Mouse (Mus musculus) layer of hippocampus, adult 8-10 months (tissue): ENCODE results near the gene Dok5. TPM values are rescaled to one million over a fixed set of nuclear protein-coding genes. Genes with fewer than 3 reads are reported as not detected.

ENCODE experiments used
- DNase-seq, 2 experiments: peaks; one replicate each; pipeline ENCODE4 v3.0.0; 2022; ENCODE audit warnings: low spot score in 2 of 2
- total RNA-seq, 4 experiments: library from RNA; stranded (reverse); gene quantifications; 2 replicates each; pipeline ENCODE4 v1.2.4; 2022

Dok5 gene
- total RNA-seq, 4 experiments from 2014 or later, result 17.5 to 20.3 (median 17.8) TPM

- no peak for DNase-seq
Observed at GRCm38 (mm10) chr2:170857507-170857906, 125.9 kb downstream of the Dok5 start.

- no peak for DNase-seq
Observed at GRCm38 (mm10) chr2:170858640-170859039, 127.0 kb downstream of the Dok5 start.

- no peak for DNase-seq
Observed at GRCm38 (mm10) chr2:170860576-170860975, 129.0 kb downstream of the Dok5 start.

GRCm38 (mm10) chr2:170862799-170863198 is 131.2 kb downstream of the Dok5 start:
- no peak for DNase-seq

- DNase-seq, result no peak
Observed at GRCm38 (mm10) chr2:170863201-170863600, 131.6 kb downstream of the Dok5 start.

- no peak for DNase-seq
Observed at GRCm38 (mm10) chr2:170864043-170864442, 132.4 kb downstream of the Dok5 start.

GRCm38 (mm10) chr2:170864820-170865219 is 133.2 kb downstream of the Dok5 start:
- no peak for DNase-seq

GRCm38 (mm10) chr2:170870566-170870965 is 139.0 kb downstream of the Dok5 start:
- no peak for DNase-seq

- DNase-seq, result no peak
Observed at GRCm38 (mm10) chr2:170871469-170871868, 139.9 kb downstream of the Dok5 start.

- DNase-seq, result peak; percentile 52 to 85
Observed at GRCm38 (mm10) chr2:170873382-170873781, 141.8 kb downstream of the Dok5 start.

GRCm38 (mm10) chr2:170877515-170877914 is 145.9 kb downstream of the Dok5 start:
- DNase-seq, result peak; percentile 65 to 81

GRCm38 (mm10) chr2:170877936-170878335 is 146.3 kb downstream of the Dok5 start:
- no peak for DNase-seq

- no peak for DNase-seq
Observed at GRCm38 (mm10) chr2:170884209-170884801, 152.7 kb downstream of the Dok5 start.

- DNase-seq, result no peak
Observed at GRCm38 (mm10) chr2:170887984-170888383, 156.4 kb downstream of the Dok5 start.

- peak in 1 of 2 experiments; percentile 25 for DNase-seq
Observed at GRCm38 (mm10) chr2:170895096-170895495, 163.5 kb downstream of the Dok5 start.

- no peak for DNase-seq
Observed at GRCm38 (mm10) chr2:170902204-170903028, 170.8 kb downstream of the Dok5 start.

GRCm38 (mm10) chr2:170903029-170903306 is 171.4 kb downstream of the Dok5 start:
- DNase-seq, result no peak

GRCm38 (mm10) chr2:170903367-170903766 is 171.8 kb downstream of the Dok5 start:
- no peak for DNase-seq

- DNase-seq, result peak in 1 of 2 experiments; percentile 21
Observed at GRCm38 (mm10) chr2:170912589-170913223, 181.1 kb downstream of the Dok5 start.

- DNase-seq, result no peak
Observed at GRCm38 (mm10) chr2:170913863-170914262, 182.3 kb downstream of the Dok5 start.

GRCm38 (mm10) chr2:170915646-170916045 is 184.0 kb downstream of the Dok5 start:
- no peak for DNase-seq

- no peak for DNase-seq
Observed at GRCm38 (mm10) chr2:170922260-170922659, 190.7 kb downstream of the Dok5 start.

GRCm38 (mm10) chr2:170924131-170924530 is 192.5 kb downstream of the Dok5 start:
- DNase-seq, result no peak
